Mouse (Mus musculus) MEL (cell line): ENCODE results near the gene Trio. TPM values are rescaled to one million over a fixed set of nuclear protein-coding genes. Genes with fewer than 3 reads are reported as not detected.

Experiments
- DNase-seq: peaks from one replicate; pipeline ENCODE4 v3.0.0; 2011; ENCODE audit warnings: low read depth, low spot score
- H3K27ac ChIP-seq: 2 replicates; pipeline ENCODE4 v1.5.1; 2012; ENCODE audit warnings: low read depth, mild to moderate bottlenecking, control low read depth, low read length, moderate library complexity; ENCODE audit not compliant: control insufficient read depth
- H3K27me3 ChIP-seq, 2 experiments: fragments of 150-350 bp in 1 of 2; sonication (generic) in 1 of 2; 2 replicates each; pipeline ENCODE4 v1.6.1; 2012; ENCODE audit warnings: low read length in 2 of 2, mild to moderate bottlenecking in 2 of 2, improper control_type of control experiment in 1 of 2, moderate library complexity in 1 of 2; ENCODE audit not compliant: insufficient read depth in 2 of 2, control insufficient read depth in 1 of 2
- H3K36me3 ChIP-seq, 2 experiments: 2 replicates each; pipeline ENCODE4 v1.6.1; 2012 to 2014; ENCODE audit warnings: low read length in 2 of 2, improper control_type of control experiment in 1 of 2, inconsistent platforms in 1 of 2, mild to moderate bottlenecking in 1 of 2; ENCODE audit not compliant: insufficient read depth in 2 of 2, control insufficient read depth in 1 of 2
- H3K4me1 ChIP-seq, 2 experiments: fragments of 150-350 bp in 1 of 2; sonication (generic) in 1 of 2; 2 replicates each; pipeline ENCODE4 v1.6.1; 2012; ENCODE audit warnings: low read length in 2 of 2, improper control_type of control experiment in 1 of 2, mild to moderate bottlenecking in 1 of 2; ENCODE audit not compliant: insufficient read depth in 2 of 2, control insufficient read depth in 1 of 2
- H3K4me3 ChIP-seq, 2 experiments: fragments of 150-350 bp in 1 of 2; sonication (generic) in 1 of 2; 2 replicates each; pipeline ENCODE4 v1.5.1; 2012; ENCODE audit warnings: low read depth in 2 of 2, low read length in 2 of 2, mild to moderate bottlenecking in 2 of 2, moderate library complexity in 2 of 2, control low read depth in 1 of 2, improper control_type of control experiment in 1 of 2; ENCODE audit not compliant: control insufficient read depth in 1 of 2, insufficient read depth in 1 of 2
- H3K79me2 ChIP-seq: 2 replicates; pipeline ENCODE4 v1.6.1; 2012; ENCODE audit warnings: mild to moderate bottlenecking, low read length, moderate library complexity; ENCODE audit not compliant: control insufficient read depth, poor library complexity, insufficient read depth
- H3K9ac ChIP-seq: 2 replicates; pipeline ENCODE4 v1.6.1; 2012; ENCODE audit warnings: low read depth, mild to moderate bottlenecking, control low read depth, low read length, moderate library complexity; ENCODE audit not compliant: control insufficient read depth, poor library complexity, severe bottlenecking
- H3K9me3 ChIP-seq: fragments of 150-350 bp; sonication (generic); replicated peaks from 2 replicates; pipeline ENCODE4 v1.6.1; 2012; ENCODE audit warnings: mild to moderate bottlenecking, low read length, improper control_type of control experiment, moderate library complexity; ENCODE audit not compliant: insufficient read depth
- CHD2 ChIP-seq: IDR thresholded peaks from 2 replicates; pipeline ENCODE4 v1.6.1; 2011; ENCODE audit warnings: low read length, improper control_type of control experiment
- CTCF ChIP-seq, 3 experiments: IDR thresholded peaks in 2 of 3; conservative IDR thresholded peaks in 1 of 3; 2 replicates each; pipeline ENCODE4 v1.5.1; 2011 to 2012; ENCODE audit warnings: low read length in 3 of 3, low read depth in 2 of 3, mild to moderate bottlenecking in 2 of 3, improper control_type of control experiment in 1 of 3, inconsistent platforms in 1 of 3, mixed read lengths in 1 of 3, moderate library complexity in 1 of 3; ENCODE audit not compliant: control insufficient read depth in 1 of 3, insufficient read depth in 1 of 3, poor library complexity in 1 of 3, severe bottlenecking in 1 of 3
- ELF1 ChIP-seq: IDR thresholded peaks from 2 replicates; pipeline ENCODE4 v1.6.1; 2014; ENCODE audit warnings: low read depth, mild to moderate bottlenecking, inconsistent platforms, low read length, improper control_type of control experiment, moderate library complexity
- EP300 ChIP-seq, 2 experiments: IDR thresholded peaks; 2 replicates each; pipeline ENCODE4 v1.6.1; 2011; ENCODE audit warnings: improper control_type of control experiment in 2 of 2, low read length in 2 of 2, low read depth in 1 of 2, mild to moderate bottlenecking in 1 of 2
- GABPA ChIP-seq: IDR thresholded peaks from 2 replicates; pipeline ENCODE4 v1.6.1; 2012; ENCODE audit warnings: low read depth, mild to moderate bottlenecking, inconsistent platforms, low read length, improper control_type of control experiment, moderate library complexity
- GATA1 ChIP-seq: IDR thresholded peaks from 2 replicates; pipeline ENCODE4 v1.6.1; 2011; ENCODE audit warnings: low read depth, low read length, improper control_type of control experiment
- HCFC1 ChIP-seq: IDR thresholded peaks from 2 replicates; pipeline ENCODE4 v1.6.1; 2012; ENCODE audit warnings: low read depth, mild to moderate bottlenecking, inconsistent platforms, low read length, improper control_type of control experiment, moderate library complexity
- JUND ChIP-seq: IDR thresholded peaks from 2 replicates; pipeline ENCODE4 v1.6.1; 2011; ENCODE audit warnings: low read depth, mild to moderate bottlenecking, improper control_type of control experiment, low read length
- KAT2A ChIP-seq: conservative IDR thresholded peaks from 2 replicates; pipeline ENCODE4 v1.6.1; 2012; ENCODE audit warnings: low read depth, low read length, improper control_type of control experiment, inconsistent platforms
- MAFK ChIP-seq: IDR thresholded peaks from 2 replicates; pipeline ENCODE4 v1.6.1; 2011; ENCODE audit warnings: low read depth, mild to moderate bottlenecking, low read length, improper control_type of control experiment, borderline replicate concordance
- MXI1 ChIP-seq: IDR thresholded peaks from 2 replicates; pipeline ENCODE4 v1.6.1; 2011; ENCODE audit warnings: mild to moderate bottlenecking, low read depth, low read length, improper control_type of control experiment
- MYB ChIP-seq: IDR thresholded peaks from 2 replicates; pipeline ENCODE4 v1.6.1; 2011; ENCODE audit warnings: mild to moderate bottlenecking, low read depth, low read length, improper control_type of control experiment
- MYC ChIP-seq: IDR thresholded peaks from 2 replicates; pipeline ENCODE4 v1.6.1; 2011; ENCODE audit warnings: low read depth, mild to moderate bottlenecking, low read length, improper control_type of control experiment, moderate library complexity
- NRF1 ChIP-seq: IDR thresholded peaks from 2 replicates; pipeline ENCODE4 v1.6.1; 2014; ENCODE audit warnings: low read depth, mild to moderate bottlenecking, inconsistent platforms, low read length, improper control_type of control experiment, moderate library complexity; ENCODE audit not compliant: poor library complexity, insufficient read depth, severe bottlenecking
- POLR2A ChIP-seq, 2 experiments: IDR thresholded peaks; 2 replicates each; pipeline ENCODE4 v1.6.1; 2011 to 2012; ENCODE audit warnings: low read length in 2 of 2, mild to moderate bottlenecking in 2 of 2, control low read depth in 1 of 2, improper control_type of control experiment in 1 of 2, low read depth in 1 of 2, moderate library complexity in 1 of 2; ENCODE audit not compliant: control insufficient read depth in 1 of 2, insufficient read depth in 1 of 2, poor library complexity in 1 of 2
- RAD21 ChIP-seq: IDR thresholded peaks from 2 replicates; pipeline ENCODE4 v1.6.1; 2011; ENCODE audit warnings: mild to moderate bottlenecking, low read depth, low read length, improper control_type of control experiment
- RCOR1 ChIP-seq: IDR thresholded peaks from 2 replicates; pipeline ENCODE4 v1.6.1; 2012; ENCODE audit warnings: low read depth, mild to moderate bottlenecking, inconsistent platforms, low read length, improper control_type of control experiment
- SIN3A ChIP-seq: IDR thresholded peaks from 2 replicates; pipeline ENCODE4 v1.6.1; 2012; ENCODE audit warnings: low read length, improper control_type of control experiment, inconsistent platforms
- SMC3 ChIP-seq: IDR thresholded peaks from 2 replicates; pipeline ENCODE4 v1.6.1; 2011; ENCODE audit warnings: low read depth, low read length, improper control_type of control experiment
- TCF12 ChIP-seq: IDR thresholded peaks from 2 replicates; pipeline ENCODE4 v1.6.1; 2014; ENCODE audit warnings: low read depth, mild to moderate bottlenecking, inconsistent platforms, low read length, improper control_type of control experiment, moderate library complexity
- UBTF ChIP-seq: IDR thresholded peaks from 2 replicates; pipeline ENCODE4 v1.6.1; 2012; ENCODE audit warnings: low read depth, mild to moderate bottlenecking, inconsistent platforms, low read length, improper control_type of control experiment, moderate library complexity, borderline replicate concordance; ENCODE audit not compliant: insufficient read depth
- USF1 ChIP-seq: IDR thresholded peaks from 2 replicates; pipeline ENCODE4 v1.6.1; 2014; ENCODE audit warnings: low read depth, mild to moderate bottlenecking, inconsistent platforms, low read length, improper control_type of control experiment, moderate library complexity
- USF2 ChIP-seq, 2 experiments: IDR thresholded peaks; 2 replicates each; pipeline ENCODE4 v1.6.1; 2011 to 2012; ENCODE audit warnings: improper control_type of control experiment in 2 of 2, low read length in 2 of 2, borderline replicate concordance in 1 of 2, inconsistent platforms in 1 of 2, low read depth in 1 of 2, mild to moderate bottlenecking in 1 of 2; ENCODE audit not compliant: insufficient read depth in 1 of 2
- ZKSCAN1 ChIP-seq: IDR thresholded peaks from 2 replicates; pipeline ENCODE4 v1.6.1; 2012; ENCODE audit warnings: low read depth, mild to moderate bottlenecking, inconsistent platforms, low read length, improper control_type of control experiment, moderate library complexity
- ZNF384 ChIP-seq: IDR thresholded peaks from 2 replicates; pipeline ENCODE4 v1.6.1; 2012; ENCODE audit warnings: low read depth, mild to moderate bottlenecking, inconsistent platforms, low read length, improper control_type of control experiment
- polyA plus RNA-seq, 2 experiments: library from polyadenylated mRNA; stranded (reverse) in 1 of 2; unstranded in 1 of 2; fragments of >175 nt in 1 of 2; fragments of >200 nt in 1 of 2; gene quantifications; 2 replicates each; pipeline versions ENCODE4 v1.2.1 to v1.2.4; 2012; ENCODE audit warnings: low replicate concordance in 2 of 2, low read depth in 1 of 2; ENCODE audit not compliant: insufficient read length in 2 of 2, insufficient read depth in 1 of 2, missing spikeins in 1 of 2
- total RNA-seq: library from RNA; depleted of rRNA; stranded (reverse); fragments of 300-350 nt; gene quantifications from 2 replicates; pipeline ENCODE4 v1.2.3, GENCODE M21; 2012

Gene Trio
- total and polyA plus RNA-seq, 3 experiments, result 0.91 to 1.1 TPM; not detected in 1

DNA sequence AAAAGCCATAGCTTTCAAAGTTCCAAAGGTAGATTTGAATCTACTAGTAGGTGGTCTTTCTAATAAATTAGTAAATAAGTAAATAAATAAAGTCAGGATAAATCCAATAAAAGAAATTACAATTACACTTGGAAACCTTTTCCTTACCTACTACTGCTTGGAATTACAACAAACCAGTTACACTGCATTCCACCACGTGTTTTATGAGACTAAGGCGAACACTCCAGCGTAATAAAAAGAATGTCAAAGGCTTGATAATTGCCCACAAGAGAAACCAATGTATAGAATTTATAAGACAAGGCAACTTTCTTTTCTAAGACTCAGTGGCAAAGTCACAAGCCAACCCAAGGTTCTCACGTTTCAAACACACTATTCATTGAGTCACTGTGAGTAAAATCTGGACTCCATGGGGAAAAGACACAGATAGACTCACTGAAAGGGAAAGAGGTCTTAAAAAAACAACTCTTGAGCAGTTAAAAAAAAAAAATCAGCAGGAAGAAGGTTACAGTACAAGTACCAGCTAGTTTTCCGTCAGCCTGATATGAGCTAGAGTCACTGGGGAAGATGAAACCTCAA, 21.4 kb downstream of the Trio start:
- H3K27me3 ChIP-seq, result no peaks in the 10 kb centered on the region
- H3K36me3 ChIP-seq, result no peaks in the 10 kb centered on the region
- H3K9me3 ChIP-seq, result no peaks in the 10 kb centered on the region
- no peak overlapping the region for H3K27ac ChIP-seq
- no peak overlapping the region for H3K4me3 ChIP-seq
- no peak for DNase-seq
- H3K79me2 ChIP-seq, result no peaks in the 10 kb centered on the region
- H3K9ac ChIP-seq, result no peak overlapping the region
- H3K4me1 ChIP-seq, result no peaks in the 10 kb centered on the region
- TF ChIP-seq UBTF, result no peak
- TF ChIP-seq USF1, result no peak
- no peak for TF ChIP-seq RAD21
- no peak for TF ChIP-seq JUND
- TF ChIP-seq GATA1, result no peak
- TF ChIP-seq SIN3A, result no peak
- TF ChIP-seq EP300 (IDR thresholded peaks at IDR 0.05; ENCODE audit: low read depth in 1 of 2, low read length in 2 of 2), result no peak
- no peak for TF ChIP-seq MYB
- no peak for TF ChIP-seq MYC
- no peak for TF ChIP-seq KAT2A
- no peak for TF ChIP-seq POLR2A (IDR thresholded peaks at IDR 0.05; ENCODE audit: control insufficient read depth in 1 of 2, insufficient read depth in 1 of 2, low read depth in 1 of 2, low read length in 2 of 2, poor library complexity in 1 of 2)

DNA sequence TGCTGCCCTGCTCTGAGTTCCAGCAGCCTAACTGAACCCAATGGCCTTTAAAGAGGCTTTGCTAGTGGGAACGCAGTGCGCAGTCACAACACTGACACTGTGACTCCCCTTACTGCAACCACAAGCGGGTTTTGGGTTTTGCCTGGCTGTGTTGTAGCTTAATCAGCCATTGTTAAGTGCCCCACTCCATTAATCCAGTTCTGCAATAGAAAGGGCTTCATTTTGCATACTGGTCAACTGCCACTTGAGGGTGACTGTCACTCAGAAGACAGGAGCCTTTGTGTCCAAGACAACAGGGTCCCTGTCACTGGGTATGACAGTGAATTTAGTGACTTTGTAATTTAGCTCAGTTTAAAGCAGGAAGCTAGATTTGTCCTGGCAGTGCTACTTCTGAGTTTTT, 23.1 kb downstream of the Trio start:
- no peaks in the 10 kb centered on the region for H3K4me1 ChIP-seq
- H3K9me3 ChIP-seq, result no peaks in the 10 kb centered on the region
- no peak overlapping the region for H3K9ac ChIP-seq
- no peaks in the 10 kb centered on the region for H3K27me3 ChIP-seq
- H3K4me3 ChIP-seq, result no peak overlapping the region
- H3K36me3 ChIP-seq, result no peaks in the 10 kb centered on the region
- H3K27ac ChIP-seq, result no peak overlapping the region
- DNase-seq, result no peak
- no peak for TF ChIP-seq USF1
- TF ChIP-seq GABPA, result no peak
- no peak for TF ChIP-seq HCFC1
- no peak for TF ChIP-seq MYB
- TF ChIP-seq ZNF384, result no peak
- TF ChIP-seq ELF1, result no peak
- H3K79me2 ChIP-seq, result no peaks in the 10 kb centered on the region

DNA sequence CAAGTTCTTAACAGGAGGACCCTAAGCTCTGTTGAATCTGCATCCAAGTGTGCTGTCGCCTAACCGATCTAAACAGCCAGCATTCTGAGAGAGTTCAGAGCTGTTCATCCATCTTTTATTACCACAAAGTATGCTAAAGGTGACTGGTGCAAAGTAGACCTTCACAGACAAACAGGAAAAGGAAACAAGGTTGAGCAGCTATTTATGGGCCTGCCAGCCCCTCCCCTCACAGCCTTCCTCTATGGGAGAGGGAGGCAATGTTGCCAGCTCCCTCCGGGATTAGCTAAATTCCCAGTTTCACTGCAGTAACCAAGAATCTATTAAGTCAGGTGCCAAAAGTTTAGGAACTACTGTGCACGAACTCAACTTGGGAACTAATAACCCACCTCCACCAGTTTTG, 24.3 kb downstream of the Trio start:
- no peak overlapping the region for H3K9ac ChIP-seq
- H3K36me3 ChIP-seq, result no peaks in the 10 kb centered on the region
- H3K4me3 ChIP-seq, result no peak overlapping the region
- H3K27me3 ChIP-seq, result no peaks in the 10 kb centered on the region
- H3K27ac ChIP-seq, result no peak overlapping the region
- no peaks in the 10 kb centered on the region; the same call in 1 of the 2 replicates for H3K9me3 ChIP-seq
- H3K4me1 ChIP-seq, result no peaks in the 10 kb centered on the region
- DNase-seq, result no peak
- H3K79me2 ChIP-seq, result no peaks in the 10 kb centered on the region
- TF ChIP-seq USF2 (IDR thresholded peaks at IDR 0.05; ENCODE audit: borderline replicate concordance in 1 of 2, insufficient read depth in 1 of 2, low read depth in 1 of 2, low read length in 2 of 2) (no peak), UBTF (no peak), POLR2A (IDR thresholded peaks at IDR 0.05; ENCODE audit: control insufficient read depth in 1 of 2, insufficient read depth in 1 of 2, low read depth in 1 of 2, low read length in 2 of 2, poor library complexity in 1 of 2) (no peak), SMC3 (no peak), CHD2 (no peak), NRF1 (no peak), ELF1 (no peak), CTCF (IDR thresholded peaks at IDR 0.05 in 2 of 3, conservative IDR thresholded peaks at IDR 0.05 in 1 of 3; ENCODE audit: control insufficient read depth in 1 of 3, insufficient read depth in 1 of 3, low read depth in 2 of 3, low read length in 3 of 3, poor library complexity in 1 of 3, severe bottlenecking in 1 of 3) (no peak), SIN3A (no peak), MXI1 (no peak), MAFK (no peak), TCF12 (no peak), ZKSCAN1 (no peak), RCOR1 (no peak), HCFC1 (no peak)
